ENCODE assay signal across 20 mouse cellular contexts in the genomic region with DNA sequence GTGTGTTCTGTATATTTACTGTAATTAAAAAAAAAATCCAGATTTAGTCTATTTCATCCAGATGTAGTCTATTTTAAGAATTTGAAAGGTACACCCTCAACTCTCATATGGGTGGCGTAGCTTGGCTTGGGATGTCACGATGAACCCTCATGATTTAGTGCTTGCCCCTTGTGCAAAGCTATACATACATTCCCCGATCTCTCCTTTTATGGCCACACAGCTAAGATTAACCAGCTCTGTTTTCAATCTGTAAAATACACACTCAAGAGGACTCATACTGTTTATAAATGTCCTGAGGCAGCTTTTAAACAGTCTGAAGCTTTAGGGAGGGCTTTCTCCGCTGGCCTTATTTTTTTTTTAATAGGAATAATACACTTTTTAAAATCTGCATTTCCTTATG. TPM values are rescaled to one million over a fixed set of nuclear protein-coding genes. Genes with fewer than 3 reads are reported as not detected.
"Had no signal": no experiment of that assay in that cellular context is flagged by ENCODE, and none has a peak within 500 bp of the region (broad histone marks: within the 10 kb centered on the region; RNA-seq: fewer than 3 reads in every experiment).

No protein-coding gene starts in this region.

- ATAC-seq: liver, postnatal 0 days; midbrain, embryonic 13.5 days; midbrain, embryonic 15.5 days had no signal

- H3K4me1 ChIP-seq: liver, embryonic 13.5 days; liver, embryonic 15.5 days; megakaryocyte, embryonic 14.5 days had no signal

- H3K9ac ChIP-seq: liver, embryonic 13.5 days; liver, embryonic 15.5 days; liver, postnatal 0 days; lung, embryonic 15.5 days; midbrain, embryonic 13.5 days; midbrain, embryonic 15.5 days; neural tube, embryonic 12.5 days had no signal

- H3K27me3 ChIP-seq: lung, embryonic 15.5 days; midbrain, embryonic 13.5 days; midbrain, embryonic 15.5 days; neural tube, embryonic 12.5 days had no signal

- H3K4me3 ChIP-seq: liver, embryonic 13.5 days; liver, embryonic 15.5 days; lung, embryonic 15.5 days; megakaryocyte, embryonic 14.5 days; midbrain, embryonic 13.5 days; midbrain, embryonic 15.5 days; neural tube, embryonic 12.5 days had no signal

- H3K36me3 ChIP-seq: liver, embryonic 13.5 days; liver, embryonic 15.5 days; lung, embryonic 15.5 days; midbrain, embryonic 15.5 days; neural tube, embryonic 12.5 days had no signal

- H3K27ac ChIP-seq: liver, embryonic 13.5 days; liver, embryonic 15.5 days; macrophage; midbrain, embryonic 13.5 days; midbrain, embryonic 15.5 days; neural tube, embryonic 12.5 days had no signal

- DNase-seq: liver, embryonic 13.5 days; liver, postnatal 0 days; lung, adult 2 months; lung, postnatal 10 days; lung, postnatal 36 days; right cerebral cortex, postnatal 14 days; thymus, adult 2 months; thymus, postnatal 25 days; thymus, postnatal 4 days had no signal

- H3K9me3 ChIP-seq: liver, embryonic 15.5 days; lung, embryonic 15.5 days; midbrain, embryonic 13.5 days; midbrain, embryonic 15.5 days; neural tube, embryonic 12.5 days had no signal

- H3K4me2 ChIP-seq: liver, embryonic 13.5 days; liver, embryonic 15.5 days; lung, embryonic 15.5 days; midbrain, embryonic 11.5 days; midbrain, embryonic 13.5 days; midbrain, embryonic 15.5 days; neural tube, embryonic 12.5 days had no signal

RNA-seq across cellular contexts. Expression of a gene that starts 49.8 kb away (rescaled TPM):
- total RNA-seq: megakaryocyte progenitor cell, adult 5-6 weeks; monocyte, adult 5-6 weeks; neutrophil, adult 5-6 weeks had no signal
- polyA plus RNA-seq: macrophage had no signal
